Mouse (Mus musculus) testis, adult 2 months (tissue): Measurements from ENCODE around the gene Fbxl14. TPM values are rescaled to one million over a fixed set of nuclear protein-coding genes. Genes with fewer than 3 reads are reported as not detected.
"Not testable (repeated sequence)": the region's sequence is repeated elsewhere in the genome, so short reads cannot be mapped to it uniquely, and the experiment has no call there.

Source experiments
- H3K27ac ChIP-seq: fragments of 200-500 bp; 2 replicates; pipeline ENCODE4 v1.5.1; 2012; ENCODE audit warnings: low read depth, low read length; ENCODE audit not compliant: control insufficient read depth, insufficient read depth
- H3K27me3 ChIP-seq: fragments of 200-500 bp; 2 replicates; pipeline ENCODE4 v1.6.1; 2012; ENCODE audit warnings: mild to moderate bottlenecking, low read length, moderate library complexity; ENCODE audit not compliant: control insufficient read depth, insufficient read depth
- H3K36me3 ChIP-seq: fragments of 200-500 bp; 2 replicates; pipeline ENCODE4 v1.6.1; 2012; ENCODE audit warnings: mild to moderate bottlenecking, low read length; ENCODE audit not compliant: control insufficient read depth, insufficient read depth
- H3K4me1 ChIP-seq: fragments of 200-500 bp; 2 replicates; pipeline ENCODE4 v1.6.1; 2012; ENCODE audit warnings: low read length; ENCODE audit not compliant: control insufficient read depth, insufficient read depth
- H3K4me3 ChIP-seq: fragments of 200-500 bp; 2 replicates; pipeline ENCODE4 v1.5.1; 2012; ENCODE audit warnings: low read depth, mild to moderate bottlenecking, low read length, moderate library complexity, mixed read lengths; ENCODE audit not compliant: control insufficient read depth
- CTCF ChIP-seq: fragments of 200-500 bp; IDR thresholded peaks from 2 replicates; pipeline ENCODE4 v1.5.1; 2012; ENCODE audit warnings: low read depth, mild to moderate bottlenecking, inconsistent platforms, low read length, moderate library complexity; ENCODE audit not compliant: control insufficient read depth, insufficient read depth, insufficient replicate concordance
- POLR2A ChIP-seq: fragments of 200-500 bp; IDR thresholded peaks from 2 replicates; pipeline ENCODE4 v1.6.1; 2012; ENCODE audit warnings: low read depth, mild to moderate bottlenecking, inconsistent platforms, low read length, moderate library complexity; ENCODE audit not compliant: control insufficient read depth
- polyA plus RNA-seq: library from polyadenylated mRNA; depleted of rRNA; stranded (reverse); fragments of >200 nt; gene quantifications from 2 replicates; pipeline ENCODE4 v1.2.3, GENCODE M21; 2012

The Fbxl14 gene
- polyA plus RNA-seq, 1 experiment, result 21.6 TPM

GRCm38 (mm10) chr6:119473992-119474391 lies 5.5 kb upstream of the Fbxl14 start:
- Histone ChIP-seq H3K4me3 (no peak overlapping the region), H3K36me3 (no peaks in the 10 kb centered on the region), H3K4me1 (peaks cover 2% of the 10 kb centered on the region), H3K27ac (no peak overlapping the region), H3K27me3 (no peaks in the 10 kb centered on the region)
- TF ChIP-seq CTCF (no peak), POLR2A (no peak)

DNA sequence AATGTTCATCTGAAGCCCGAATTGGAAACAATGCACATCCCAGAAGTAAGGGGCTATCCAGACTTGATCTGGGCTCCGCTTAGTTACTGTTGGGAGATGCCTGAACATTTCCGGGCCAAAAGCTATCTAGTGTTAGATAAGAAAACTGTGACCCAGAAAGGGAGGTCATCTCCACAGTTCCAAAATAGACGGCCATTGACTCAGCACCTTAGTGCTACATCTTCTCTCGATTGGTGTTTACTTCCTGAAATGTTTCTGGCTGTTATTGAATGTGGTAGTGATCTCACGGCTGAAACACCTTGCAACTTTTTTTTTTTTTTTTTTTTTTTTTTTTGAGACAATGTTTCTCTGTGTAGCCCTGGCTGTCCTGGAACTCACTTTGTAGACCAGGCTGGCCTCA lies 3.5 kb upstream of the Fbxl14 start:
- peaks cover 12% of the 10 kb centered on the region for H3K4me1 ChIP-seq
- H3K36me3 ChIP-seq, result no peaks in the 10 kb centered on the region
- no peaks in the 10 kb centered on the region for H3K27me3 ChIP-seq
- TF ChIP-seq POLR2A (no peak), CTCF (no peak)
- H3K27ac ChIP-seq, result no peak overlapping the region; the same call in 1 of the 2 replicates
- H3K4me3 ChIP-seq, result no peak overlapping the region

DNA sequence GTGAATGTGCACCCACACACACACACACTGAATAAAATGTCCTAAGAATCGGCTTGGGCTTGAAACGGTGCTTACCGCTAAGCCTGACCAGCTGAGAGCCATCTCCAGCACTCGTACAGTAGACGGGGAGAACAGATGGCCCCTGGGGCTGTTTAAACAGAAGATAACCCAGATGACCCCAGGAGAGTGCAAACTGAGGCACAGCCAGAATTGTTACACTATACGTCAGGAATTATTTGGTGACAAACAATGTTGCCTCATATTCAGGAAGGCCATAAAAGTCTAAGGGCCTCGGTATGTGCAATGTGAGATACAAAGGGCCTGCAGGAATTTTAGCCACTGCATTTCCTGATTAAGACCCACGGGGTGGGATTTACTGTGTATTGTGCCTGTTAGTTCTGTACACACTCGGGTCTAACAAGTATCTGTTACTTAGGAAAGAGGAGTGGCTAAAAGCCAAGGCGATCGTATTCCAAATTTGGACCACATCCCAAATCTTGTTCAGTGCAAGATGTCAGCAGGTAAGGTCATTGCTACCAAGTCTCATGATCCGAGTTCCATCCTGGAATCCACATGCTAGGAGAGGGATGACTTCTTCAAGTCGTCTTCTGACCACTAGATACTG lies 1.7 kb upstream of the Fbxl14 start:
- no peak overlapping the region for H3K4me3 ChIP-seq
- peaks cover 17% of the 10 kb centered on the region for H3K4me1 ChIP-seq
- H3K36me3 ChIP-seq, result no peaks in the 10 kb centered on the region
- no peak overlapping the region for H3K27ac ChIP-seq
- H3K27me3 ChIP-seq, result no peaks in the 10 kb centered on the region
- no peak for TF ChIP-seq CTCF
- TF ChIP-seq POLR2A, result no peak

DNA sequence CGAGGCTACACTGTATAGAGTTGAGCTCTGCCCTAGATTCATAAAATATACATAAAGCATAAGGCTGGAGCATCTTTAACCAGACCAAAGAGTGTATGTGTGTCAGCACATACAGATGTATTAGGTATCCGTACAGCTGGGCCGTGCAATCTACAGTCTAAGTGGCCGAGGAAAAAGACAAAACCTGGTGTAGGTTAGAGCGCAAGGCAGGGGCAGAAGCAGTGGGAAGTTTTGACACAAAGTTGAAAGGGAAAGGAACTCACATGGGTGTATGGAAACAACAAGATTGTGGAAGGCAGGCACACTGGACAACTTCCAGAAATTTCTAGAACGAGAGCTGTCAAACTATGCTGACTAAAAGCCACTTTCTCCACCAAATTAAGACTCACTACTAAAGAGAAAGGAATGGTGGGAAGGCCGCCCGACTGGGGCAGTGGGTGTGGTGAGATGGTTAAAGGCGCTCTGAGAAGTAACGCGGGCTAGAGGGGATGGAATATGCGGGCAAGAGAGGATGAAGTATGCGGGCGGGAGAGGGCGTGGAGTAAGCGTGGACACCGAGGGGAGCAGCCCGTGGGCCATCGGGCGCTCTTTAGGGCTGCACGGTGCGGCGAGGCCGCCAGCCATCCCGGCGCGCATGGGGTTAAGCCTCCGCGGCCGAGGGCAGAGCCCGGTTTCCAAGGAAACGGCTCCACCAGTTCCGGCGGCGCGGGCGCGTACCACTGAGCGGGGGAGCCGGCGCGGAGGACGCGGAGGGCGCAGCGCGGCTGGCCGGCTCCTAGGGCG lies 717 bp upstream of the Fbxl14 start:
- H3K36me3 ChIP-seq, result no peaks in the 10 kb centered on the region
- TF ChIP-seq CTCF (no peak), POLR2A (peak; percentile 67)
- H3K27ac ChIP-seq, result peak overlapping the region; percentile 90
- H3K27me3 ChIP-seq, result no peaks in the 10 kb centered on the region
- H3K4me1 ChIP-seq, result peaks cover 17% of the 10 kb centered on the region
- H3K4me3 ChIP-seq, result peak overlapping the region; percentile 85

DNA sequence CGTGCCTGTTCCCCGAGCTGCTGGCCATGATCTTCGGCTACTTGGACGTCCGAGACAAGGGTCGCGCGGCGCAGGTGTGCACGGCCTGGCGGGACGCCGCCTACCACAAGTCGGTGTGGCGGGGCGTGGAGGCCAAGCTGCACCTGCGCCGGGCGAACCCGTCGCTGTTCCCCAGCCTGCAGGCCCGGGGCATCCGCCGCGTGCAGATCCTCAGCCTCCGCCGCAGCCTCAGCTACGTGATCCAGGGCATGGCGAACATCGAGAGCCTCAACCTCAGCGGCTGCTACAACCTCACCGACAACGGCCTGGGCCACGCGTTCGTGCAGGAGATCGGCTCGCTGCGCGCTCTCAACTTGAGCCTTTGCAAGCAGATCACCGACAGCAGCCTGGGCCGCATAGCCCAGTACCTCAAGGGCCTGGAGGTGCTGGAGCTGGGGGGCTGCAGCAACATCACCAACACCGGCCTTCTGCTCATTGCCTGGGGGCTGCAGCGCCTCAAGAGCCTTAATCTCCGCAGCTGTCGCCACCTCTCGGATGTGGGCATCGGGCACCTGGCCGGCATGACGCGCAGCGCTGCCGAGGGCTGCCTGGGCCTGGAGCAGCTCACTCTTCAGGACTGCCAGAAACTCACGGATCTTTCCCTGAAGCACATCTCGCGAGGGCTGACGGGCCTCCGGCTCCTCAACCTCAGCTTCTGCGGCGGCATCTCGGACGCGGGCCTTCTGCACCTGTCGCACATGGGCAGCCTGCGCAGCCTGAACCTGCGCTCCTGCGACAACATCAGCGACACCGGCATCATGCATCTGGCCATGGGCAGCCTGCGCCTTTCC lies 623 bp downstream of the Fbxl14 start:
- H3K4me1 ChIP-seq, result peaks cover 17% of the 10 kb centered on the region

GRCm38 (mm10) chr6:119480706-119481331 lies 1.4 kb downstream of the Fbxl14 start:
- peak overlapping the region; percentile 77 for H3K27ac ChIP-seq
- H3K4me3 ChIP-seq, result peak overlapping the region; percentile 85
- H3K27me3 ChIP-seq, result no peaks in the 10 kb centered on the region
- no peaks in the 10 kb centered on the region for H3K36me3 ChIP-seq
- no peak for TF ChIP-seq CTCF
- TF ChIP-seq POLR2A, result no peak
- peaks cover 17% of the 10 kb centered on the region for H3K4me1 ChIP-seq

More for the DNA sequence above, 623 bp downstream of the Fbxl14 start:
- Histone ChIP-seq H3K4me3 (peak overlapping the region; percentile 85), H3K36me3 (no peaks in the 10 kb centered on the region), H3K27ac (peak overlapping the region; percentile 77), H3K27me3 (no peaks in the 10 kb centered on the region)
- TF ChIP-seq CTCF, result no peak
- TF ChIP-seq POLR2A, result 0 out of 2 replicates have a peak, but pooled peaks have one; percentile 10

- H3K27me3 ChIP-seq, H3K4me3 ChIP-seq, H3K36me3 ChIP-seq, H3K27ac ChIP-seq: not testable (repeated sequence)
- peaks cover 17% of the 10 kb centered on the region for H3K4me1 ChIP-seq
Observed at GRCm38 (mm10) chr6:119481741-119482390, 2.4 kb downstream of the Fbxl14 start.
